Mouse (Mus musculus): ENCODE results near the gene Pla2g4a. TPM values are rescaled to one million over a fixed set of nuclear protein-coding genes. Genes with fewer than 3 reads are reported as not detected.

The Pla2g4a gene
- total and polyA plus RNA-seq, 3 experiments, result 6.4 to 14.4 TPM; not detected in 1

GRCm38 (mm10) chr1:149867323-149867722 lies 93.8 kb downstream of the Pla2g4a start (continued):
- TF ChIP-seq MAFK (IDR thresholded peaks at IDR 0.05; ENCODE audit: borderline replicate concordance, low read depth, low read length), result no peak
- 0 out of 2 replicates have a peak, but pooled peaks have one; percentile 15 for TF ChIP-seq JUND (IDR thresholded peaks at IDR 0.05; ENCODE audit: low read depth, low read length)
- TF ChIP-seq EP300 (IDR thresholded peaks at IDR 0.05; ENCODE audit: low read depth in 1 of 2, low read length in 2 of 2), result peak; percentile 67 to 76
- TF ChIP-seq NRF1 (IDR thresholded peaks at IDR 0.05; ENCODE audit: insufficient read depth, low read depth, low read length, poor library complexity, severe bottlenecking), result no peak
- TF ChIP-seq MEF2A (IDR thresholded peaks at IDR 0.05; ENCODE audit: extremely low read depth, insufficient replicate concordance, low read depth, low read length, poor library complexity, severe bottlenecking), result no peak
- TF ChIP-seq ZMIZ1 (IDR thresholded peaks at IDR 0.05; ENCODE audit: low read depth, low read length), result no peak
- TF ChIP-seq CTCF (IDR thresholded peaks at IDR 0.05 in 2 of 3, conservative IDR thresholded peaks at IDR 0.05 in 1 of 3; ENCODE audit: control insufficient read depth in 1 of 3, insufficient read depth in 1 of 3, low read depth in 2 of 3, low read length in 3 of 3, poor library complexity in 1 of 3, severe bottlenecking in 1 of 3), result no peak

- H3K79me2 ChIP-seq (ENCODE audit: control insufficient read depth, insufficient read depth, low read length, poor library complexity), result no peaks in the 10 kb centered on the region
- no peak overlapping the region for H3K27ac ChIP-seq (ENCODE audit: control insufficient read depth, low read depth, low read length)
- H3K4me3 ChIP-seq (ENCODE audit: control insufficient read depth in 1 of 2, insufficient read depth in 1 of 2, low read depth in 2 of 2, low read length in 2 of 2), result no peak overlapping the region
- H3K27me3 ChIP-seq (ENCODE audit: control insufficient read depth in 1 of 2, insufficient read depth in 2 of 2, low read length in 2 of 2), result no peaks in the 10 kb centered on the region
- no peak overlapping the region for H3K9ac ChIP-seq (ENCODE audit: control insufficient read depth, low read depth, low read length, poor library complexity, severe bottlenecking)
- DNase-seq (ENCODE audit: low read depth, low spot score), result no peak
- peaks cover 2 to 4% of the 10 kb centered on the region in 2 experiments for H3K4me1 ChIP-seq (ENCODE audit: control insufficient read depth in 1 of 2, insufficient read depth in 2 of 2, low read length in 2 of 2)
- H3K36me3 ChIP-seq (ENCODE audit: control insufficient read depth in 1 of 2, insufficient read depth in 2 of 2, low read length in 2 of 2), result peaks cover 0 to 21% of the 10 kb centered on the region in 2 experiments; a peak in 2 of 4 replicates
- no peak for TF ChIP-seq EP300 (IDR thresholded peaks at IDR 0.05; ENCODE audit: low read depth in 1 of 2, low read length in 2 of 2)
- no peak for TF ChIP-seq MAFK (IDR thresholded peaks at IDR 0.05; ENCODE audit: borderline replicate concordance, low read depth, low read length)
- TF ChIP-seq MAX (IDR thresholded peaks at IDR 0.05; ENCODE audit: low read length), result no peak
- TF ChIP-seq USF1 (IDR thresholded peaks at IDR 0.05; ENCODE audit: low read depth, low read length), result no peak
- no peak for TF ChIP-seq MYC (IDR thresholded peaks at IDR 0.05; ENCODE audit: low read depth, low read length)
- no peak for TF ChIP-seq GATA1 (IDR thresholded peaks at IDR 0.05; ENCODE audit: low read depth, low read length)
- no peak for TF ChIP-seq POLR2AphosphoS2 (IDR thresholded peaks at IDR 0.05; ENCODE audit: low read length)
- no peak for TF ChIP-seq UBTF (IDR thresholded peaks at IDR 0.05; ENCODE audit: borderline replicate concordance, insufficient read depth, low read depth, low read length)
- H3K9me3 ChIP-seq (replicated peaks; ENCODE audit: insufficient read depth, low read length), result no peaks in the 10 kb centered on the region
Observed at GRCm38 (mm10) chr1:149866202-149866601, 94.9 kb downstream of the Pla2g4a start.

- TF ChIP-seq SMC3 (IDR thresholded peaks at IDR 0.05; ENCODE audit: low read depth, low read length), result no peak
- no peak for TF ChIP-seq ZMIZ1 (IDR thresholded peaks at IDR 0.05; ENCODE audit: low read depth, low read length)
- no peak for TF ChIP-seq CTCF (IDR thresholded peaks at IDR 0.05 in 2 of 3, conservative IDR thresholded peaks at IDR 0.05 in 1 of 3; ENCODE audit: control insufficient read depth in 1 of 3, insufficient read depth in 1 of 3, low read depth in 2 of 3, low read length in 3 of 3, poor library complexity in 1 of 3, severe bottlenecking in 1 of 3)
- TF ChIP-seq MXI1 (IDR thresholded peaks at IDR 0.05; ENCODE audit: low read depth, low read length), result no peak
- TF ChIP-seq RCOR1 (IDR thresholded peaks at IDR 0.05; ENCODE audit: low read depth, low read length), result no peak
- TF ChIP-seq ZKSCAN1 (IDR thresholded peaks at IDR 0.05; ENCODE audit: low read depth, low read length), result no peak
- no peak for TF ChIP-seq GABPA (IDR thresholded peaks at IDR 0.05; ENCODE audit: low read depth, low read length)
- no peak for TF ChIP-seq CHD2 (IDR thresholded peaks at IDR 0.05; ENCODE audit: low read length)
- TF ChIP-seq MAFK (IDR thresholded peaks at IDR 0.05; ENCODE audit: borderline replicate concordance, low read depth, low read length), result no peak
- no peak for TF ChIP-seq MEF2A (IDR thresholded peaks at IDR 0.05; ENCODE audit: extremely low read depth, insufficient replicate concordance, low read depth, low read length, poor library complexity, severe bottlenecking)
- no peak for TF ChIP-seq NELFE (IDR thresholded peaks at IDR 0.05; ENCODE audit: low read depth, low read length)
- TF ChIP-seq UBTF (IDR thresholded peaks at IDR 0.05; ENCODE audit: borderline replicate concordance, insufficient read depth, low read depth, low read length), result no peak
- TF ChIP-seq GATA1 (IDR thresholded peaks at IDR 0.05; ENCODE audit: low read depth, low read length), result no peak
- H3K4me3 ChIP-seq (ENCODE audit: control insufficient read depth in 1 of 2, insufficient read depth in 1 of 2, low read depth in 2 of 2, low read length in 2 of 2), result no peak overlapping the region
- no peaks in the 10 kb centered on the region for H3K9me3 ChIP-seq (replicated peaks; ENCODE audit: insufficient read depth, low read length)
- H3K36me3 ChIP-seq (ENCODE audit: control insufficient read depth in 1 of 2, insufficient read depth in 2 of 2, low read length in 2 of 2), result peaks cover 0 to 17% of the 10 kb centered on the region in 2 experiments; a peak in 2 of 4 replicates
- peaks cover 2 to 4% of the 10 kb centered on the region in 2 experiments for H3K4me1 ChIP-seq (ENCODE audit: control insufficient read depth in 1 of 2, insufficient read depth in 2 of 2, low read length in 2 of 2)
- H3K27ac ChIP-seq (ENCODE audit: control insufficient read depth, low read depth, low read length), result no peak overlapping the region
- no peak overlapping the region for H3K9ac ChIP-seq (ENCODE audit: control insufficient read depth, low read depth, low read length, poor library complexity, severe bottlenecking)
- no peaks in the 10 kb centered on the region for H3K79me2 ChIP-seq (ENCODE audit: control insufficient read depth, insufficient read depth, low read length, poor library complexity)
- H3K27me3 ChIP-seq (ENCODE audit: control insufficient read depth in 1 of 2, insufficient read depth in 2 of 2, low read length in 2 of 2), result no peaks in the 10 kb centered on the region
- DNase-seq (ENCODE audit: low read depth, low spot score), result peak; percentile 8
Observed at GRCm38 (mm10) chr1:149862801-149863200, 98.3 kb downstream of the Pla2g4a start.
